Mouse (Mus musculus) small intestine, adult 2 months (tissue): ENCODE measurements around the gene Blnk.

ENCODE experiments used
- CTCF ChIP-seq: fragments of 200-500 bp; IDR thresholded peaks from 2 replicates; pipeline ENCODE4 v1.5.1; 2012; ENCODE audit warnings: low read depth, mild to moderate bottlenecking, control low read depth, inconsistent platforms, low read length, moderate library complexity, mixed read lengths; ENCODE audit not compliant: insufficient replicate concordance, insufficient read length; ENCODE audit errors: extremely low read depth
- POLR2A ChIP-seq: fragments of 200-500 bp; IDR thresholded peaks from 2 replicates; pipeline ENCODE4 v1.6.1; 2012; ENCODE audit warnings: low read depth, mild to moderate bottlenecking, control low read depth, inconsistent platforms, low read length, moderate library complexity

- TF ChIP-seq CTCF (no peak), POLR2A (no peak)
These were observed 3.5 kb downstream of the Blnk start for GRCm38 (mm10) chr19:40990781-40991343.
